Mouse (Mus musculus) retina, postnatal 7 days (tissue): ENCODE measurements around the gene Mgea5.

Experiments
- DNase-seq: peaks from one replicate; pipeline ENCODE4 v3.0.0-alpha.2; 2012; ENCODE audit warnings: low read depth, low spot score

The Mgea5 gene

DNA sequence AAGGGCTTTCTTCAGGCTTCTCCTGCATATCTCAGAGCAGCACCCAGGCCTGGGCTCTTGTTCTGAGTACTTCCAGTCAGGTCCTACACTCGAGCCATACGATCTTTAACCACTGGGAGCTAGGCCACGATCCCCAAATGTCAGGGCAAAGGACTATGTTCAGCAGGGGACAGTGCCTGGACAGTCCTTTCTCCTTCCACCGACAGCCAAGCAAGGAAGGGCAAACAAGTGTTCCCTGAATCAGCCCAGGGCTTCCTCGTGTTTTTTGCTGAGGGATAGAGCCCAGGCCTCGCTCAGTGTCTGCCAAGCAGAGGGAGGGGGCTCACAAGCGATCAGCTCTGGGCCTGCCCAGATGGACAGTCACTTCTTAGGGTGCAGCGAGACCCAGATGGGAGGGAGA, 53.6 kb downstream of the Mgea5 start:
- no peak for DNase-seq

GRCm38 (mm10) chr19:45727231-45727630, 56.4 kb downstream of the Mgea5 start:
- no peak for DNase-seq

DNA sequence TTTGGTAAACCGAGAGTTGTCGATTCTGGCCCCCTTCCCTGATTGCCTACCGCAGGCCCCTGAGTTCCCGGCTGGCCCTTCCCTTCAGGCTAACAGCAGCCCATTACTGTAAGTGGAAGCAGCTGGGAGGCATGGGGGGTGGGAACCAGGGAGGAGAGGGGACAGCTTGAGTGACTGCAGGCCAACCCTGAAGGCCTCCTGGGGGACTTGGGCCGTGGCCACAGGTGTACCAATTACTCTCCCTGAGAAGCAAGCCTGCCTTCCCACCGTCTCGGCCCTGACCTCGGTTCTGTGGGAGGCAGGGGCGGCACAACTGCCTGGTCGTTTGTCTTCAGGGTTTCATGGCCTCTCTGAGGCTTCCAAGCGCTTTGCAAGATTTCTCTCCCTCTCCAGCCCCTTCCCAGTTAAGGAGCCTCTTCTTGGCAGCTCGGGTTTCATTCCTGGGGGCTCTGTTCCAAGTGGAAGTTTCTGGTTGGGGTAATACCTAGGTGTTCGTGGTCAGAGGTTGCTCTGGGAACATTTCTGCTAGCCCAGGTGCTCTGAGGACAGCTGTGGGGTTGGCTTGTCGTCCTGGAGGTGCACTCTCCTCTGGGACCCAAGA, 57.9 kb downstream of the Mgea5 start:
- DNase-seq: no peak

GRCm38 (mm10) chr19:45722188-45722587, 61.4 kb downstream of the Mgea5 start:
- DNase-seq: no peak

DNA sequence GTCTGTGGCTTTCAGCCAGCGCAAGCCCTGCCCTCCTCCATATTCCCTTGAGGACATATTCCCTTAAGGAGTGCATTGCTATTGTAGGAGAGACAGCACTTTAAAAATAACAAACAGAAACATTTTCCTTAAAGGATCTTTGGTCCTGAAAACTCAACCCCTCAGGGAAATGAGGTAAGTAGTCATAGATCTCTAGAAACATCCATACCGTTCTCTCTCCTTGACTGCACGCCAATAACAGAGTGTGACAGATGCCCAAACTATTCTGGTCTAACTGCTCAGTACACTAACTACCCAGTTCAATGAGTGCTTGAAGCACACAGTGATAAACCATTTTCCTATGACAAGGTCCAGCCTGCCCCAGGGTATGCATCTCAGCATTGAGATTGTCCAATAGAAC, 65.4 kb downstream of the Mgea5 start:
- DNase-seq: no peak

DNA sequence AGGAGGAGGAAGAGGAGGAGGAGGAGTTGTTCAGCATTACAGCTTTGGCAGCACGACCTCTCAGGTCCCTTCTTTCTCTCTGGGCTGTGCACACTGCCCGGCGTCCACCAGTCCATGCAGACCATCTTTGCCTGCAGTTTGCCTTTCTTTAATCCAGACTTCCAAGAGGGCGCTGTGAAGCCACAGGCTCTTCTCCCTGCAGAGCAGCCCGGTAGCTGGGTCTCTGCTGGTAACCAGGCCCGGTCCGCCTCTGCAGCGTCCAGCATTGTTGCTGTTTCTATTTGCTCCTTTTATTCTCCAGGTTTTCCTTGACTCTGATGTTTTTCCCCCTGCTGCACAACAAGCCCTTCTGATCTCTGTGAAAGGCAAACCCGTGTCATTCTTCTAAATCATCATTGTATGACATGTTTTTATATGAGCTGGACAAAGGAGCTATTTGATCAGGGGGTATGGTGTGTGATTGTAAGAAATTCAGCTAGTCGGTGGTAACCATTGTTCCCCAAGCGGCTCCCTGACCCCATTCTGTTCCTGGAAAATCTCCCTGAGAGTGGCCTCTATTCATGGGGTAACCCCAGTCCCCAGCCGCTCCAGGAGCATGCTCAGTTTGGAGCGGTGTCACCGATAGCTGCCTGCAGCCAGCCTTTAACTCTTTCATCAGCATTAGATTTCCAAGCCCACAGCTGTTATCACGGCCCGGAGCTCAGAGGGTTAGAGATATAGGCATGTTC, 66.0 kb downstream of the Mgea5 start:
- peak; percentile 31 for DNase-seq

- no peak for DNase-seq
Measured at GRCm38 (mm10) chr19:45708704-45709103, 74.9 kb downstream of the Mgea5 start.
